Mouse (Mus musculus) kidney, postnatal 0 days (tissue): ENCODE results near the gene Slc9a9. TPM values are rescaled to one million over a fixed set of nuclear protein-coding genes. Genes with fewer than 3 reads are reported as not detected.
A peak's percentile ranks its signal among the peaks of the same experiment; 100 is the strongest.

ENCODE experiments used
- ATAC-seq: fragments of 200-750 bp; cut with Nextera tagmentation; replicated peaks from 2 replicates; pipeline ENCODE4 v1.8.0; 2017; ENCODE audit warnings: low read depth, moderate number of reproducible peaks, moderate TSS enrichment, moderate library complexity; ENCODE audit not compliant: low FRiP score
- DNase-seq: peaks from one replicate; pipeline ENCODE4 v3.0.0-alpha.2; 2016; ENCODE audit warnings: low spot score
- H3K27ac ChIP-seq: fragments of 300-500 bp; sonication (generic); 2 replicates; pipeline ENCODE4 v1.5.1; 2014; ENCODE audit warnings: mild to moderate bottlenecking
- H3K27me3 ChIP-seq: fragments of 300-500 bp; sonication (generic); 2 replicates; pipeline ENCODE4 v1.6.1; 2014; ENCODE audit warnings: low read length, mixed read lengths; ENCODE audit not compliant: insufficient read depth
- H3K36me3 ChIP-seq: fragments of 300-500 bp; sonication (generic); 2 replicates; pipeline ENCODE4 v1.6.1; 2014; ENCODE audit warnings: low read length, mixed read lengths; ENCODE audit not compliant: insufficient read depth
- H3K4me1 ChIP-seq: fragments of 300-500 bp; sonication (generic); replicated peaks from 2 replicates; pipeline ENCODE4 v1.6.1; 2014; ENCODE audit warnings: antibody characterized with exemption, low read length, mixed read lengths; ENCODE audit not compliant: insufficient read depth
- H3K4me2 ChIP-seq: fragments of 300-500 bp; sonication (generic); 2 replicates; pipeline ENCODE4 v1.6.1; 2014; ENCODE audit warnings: mild to moderate bottlenecking, low read length, moderate library complexity, mixed read lengths
- H3K4me3 ChIP-seq: fragments of 300-500 bp; sonication (generic); replicated peaks from 2 replicates; pipeline ENCODE4 v1.5.1; 2014; ENCODE audit warnings: low read depth, low read length
- H3K9ac ChIP-seq: fragments of 300-500 bp; sonication (generic); 2 replicates; pipeline ENCODE4 v1.6.1; 2014; ENCODE audit warnings: low read depth, low read length
- H3K9me3 ChIP-seq: fragments of 300-500 bp; sonication (generic); replicated peaks from 2 replicates; pipeline ENCODE4 v1.6.1; 2016; ENCODE audit warnings: low read length, inconsistent platforms, mixed read lengths
- CTCF ChIP-seq: IDR thresholded peaks from 2 replicates; pipeline ENCODE4 v1.5.1; 2016; ENCODE audit warnings: antibody characterized with exemption, low read depth, mild to moderate bottlenecking, moderate library complexity
- WGBS: fragments of 180-500 bp; shearing (Covaris S2); extraction: QIAGEN DNeasy Blood & Tissue Kit; methylation state at CpG from one replicate; pipeline ENCODE4 v1.1.7; 2014; 5-methylcytosine and 5-hydroxymethylcytosine counted together
- polyA plus RNA-seq: library from polyadenylated mRNA; unstranded; fragments of >200 nt; fragmentation: Nextera tagmentation; extraction: Ambion mirVana; gene quantifications from 2 replicates; pipeline ENCODE4 v1.2.1, GENCODE M21; 2015

Gene Slc9a9
- polyA plus RNA-seq, result 2.6 and 2.7 TPM in 2 replicates

GRCm38 (mm10) chr9:94669791-94670577, at the start of gene Slc9a9:
Slc9a9 (plus strand) TSS chr9:94669909.
- peak; percentile 74 for DNase-seq
- peak within 1 kb of the TSS; percentile 39 for H3K4me3 ChIP-seq
- no peak within 1 kb of the TSS for H3K27ac ChIP-seq
- TF ChIP-seq CTCF, result no peak; the same call in 1 of the 2 replicates
- under 1% methylated on average over 23 of the region's 23 CpGs for WGBS
- no peak; the same call in 1 of the 2 replicates for ATAC-seq
- H3K27me3 ChIP-seq, result no peaks in the 10 kb centered on the region
- H3K9ac ChIP-seq, result peak within 1 kb of the TSS; percentile 40; the same call in 1 of the 2 replicates
- no peaks in the 10 kb centered on the region for H3K4me1 ChIP-seq
- peak within 1 kb of the TSS; percentile 78 for H3K4me2 ChIP-seq
- no peaks in the 10 kb centered on the region for H3K36me3 ChIP-seq
- H3K9me3 ChIP-seq, result no peaks in the 10 kb centered on the region

- no peak for TF ChIP-seq CTCF
- Histone ChIP-seq H3K9me3 (no peaks in the 10 kb centered on the region), H3K27ac (no peak overlapping the region), H3K27me3 (no peaks in the 10 kb centered on the region), H3K4me1 (no peaks in the 10 kb centered on the region), H3K4me2 (no peak overlapping the region), H3K4me3 (no peak overlapping the region), H3K36me3 (no peaks in the 10 kb centered on the region), H3K9ac (no peak overlapping the region)
- WGBS, result 85% methylated on average over 6 of the region's 6 CpGs
- DNase-seq (no peak), ATAC-seq (no peak)
Measured at GRCm38 (mm10) chr9:94620342-94620741, 49.4 kb upstream of the Slc9a9 start.

- Histone ChIP-seq H3K9ac (no peak overlapping the region), H3K4me2 (no peak overlapping the region), H3K27ac (no peak overlapping the region), H3K9me3 (no peaks in the 10 kb centered on the region), H3K36me3 (no peaks in the 10 kb centered on the region), H3K27me3 (no peaks in the 10 kb centered on the region), H3K4me1 (no peaks in the 10 kb centered on the region), H3K4me3 (no peak overlapping the region)
- WGBS, result 85% methylated on average over 10 of the region's 10 CpGs
- DNase-seq, result no peak
- TF ChIP-seq CTCF, result no peak
- no peak for ATAC-seq
Measured at GRCm38 (mm10) chr9:94620846-94621245, 48.9 kb upstream of the Slc9a9 start.

- ATAC-seq (no peak), DNase-seq (peak; percentile 31)
- 57% methylated on average over 2 of the region's 2 CpGs for WGBS
Measured at GRCm38 (mm10) chr9:94621902-94622301, 47.8 kb upstream of the Slc9a9 start.

GRCm38 (mm10) chr9:94626737-94627136, 43.0 kb upstream of the Slc9a9 start:
- Histone ChIP-seq H3K27ac (no peak overlapping the region), H3K27me3 (no peaks in the 10 kb centered on the region), H3K4me1 (no peaks in the 10 kb centered on the region), H3K9ac (no peak overlapping the region), H3K36me3 (no peaks in the 10 kb centered on the region), H3K9me3 (no peaks in the 10 kb centered on the region), H3K4me3 (no peak overlapping the region), H3K4me2 (no peak overlapping the region)
- DNase-seq (no peak), ATAC-seq (no peak)
- TF ChIP-seq CTCF, result no peak
- WGBS, result 87% methylated on average over 3 of the region's 3 CpGs

More at GRCm38 (mm10) chr9:94621902-94622301, 47.8 kb upstream of the Slc9a9 start:
- H3K4me2 ChIP-seq, result no peak overlapping the region
- no peak overlapping the region for H3K9ac ChIP-seq
- no peak overlapping the region for H3K27ac ChIP-seq
- TF ChIP-seq CTCF, result no peak
- no peaks in the 10 kb centered on the region for H3K27me3 ChIP-seq
- no peak overlapping the region for H3K4me3 ChIP-seq
- no peaks in the 10 kb centered on the region for H3K9me3 ChIP-seq
- H3K4me1 ChIP-seq, result no peaks in the 10 kb centered on the region
- no peaks in the 10 kb centered on the region for H3K36me3 ChIP-seq

- H3K27me3 ChIP-seq, result no peaks in the 10 kb centered on the region
- no peak overlapping the region for H3K9ac ChIP-seq
- no peak for ATAC-seq
- no peaks in the 10 kb centered on the region for H3K4me1 ChIP-seq
- no peak overlapping the region for H3K27ac ChIP-seq
- no peak overlapping the region for H3K4me2 ChIP-seq
- no peak for TF ChIP-seq CTCF
- H3K36me3 ChIP-seq, result no peaks in the 10 kb centered on the region
- no peak for DNase-seq
- no peak overlapping the region for H3K4me3 ChIP-seq
- H3K9me3 ChIP-seq, result no peaks in the 10 kb centered on the region
- 42% methylated on average over 3 of the region's 3 CpGs for WGBS
Measured at GRCm38 (mm10) chr9:94628948-94629347, 40.8 kb upstream of the Slc9a9 start.
